Mouse (Mus musculus) forebrain, embryonic 11.5 days (tissue): ENCODE data around the gene Tnpo1. TPM values are rescaled to one million over a fixed set of nuclear protein-coding genes. Genes with fewer than 3 reads are reported as not detected.

ENCODE experiments used
- ATAC-seq: fragments of 200-750 bp; cut with Nextera tagmentation; replicated peaks from 2 replicates; pipeline ENCODE4 v1.8.0; 2017; ENCODE audit warnings: moderate TSS enrichment; ENCODE audit not compliant: low FRiP score
- DNase-seq: peaks from one replicate; pipeline ENCODE4 v3.0.0-alpha.2; 2017; ENCODE audit warnings: low spot score
- H3K27ac ChIP-seq: fragments of 300-500 bp; sonication (generic); 2 replicates; pipeline ENCODE4 v1.5.1; 2014; ENCODE audit warnings: low read depth, low read length
- H3K27me3 ChIP-seq: fragments of 300-500 bp; sonication (generic); 2 replicates; pipeline ENCODE4 v1.6.1; 2014; ENCODE audit warnings: mild to moderate bottlenecking, low read length, mixed read lengths; ENCODE audit not compliant: control insufficient read depth, insufficient read depth
- H3K36me3 ChIP-seq: fragments of 300-500 bp; sonication (generic); 2 replicates; pipeline ENCODE4 v1.6.1; 2014; ENCODE audit warnings: mild to moderate bottlenecking, low read length, moderate library complexity, mixed read lengths; ENCODE audit not compliant: control insufficient read depth, insufficient read depth
- H3K4me1 ChIP-seq: fragments of 300-500 bp; sonication (generic); replicated peaks from 2 replicates; pipeline ENCODE4 v1.6.1; 2014; ENCODE audit warnings: low read length, mixed read lengths; ENCODE audit not compliant: control insufficient read depth, insufficient read depth
- H3K4me2 ChIP-seq: fragments of 300-500 bp; sonication (generic); 2 replicates; pipeline ENCODE4 v1.6.1; 2014; ENCODE audit warnings: low read depth, mild to moderate bottlenecking, low read length, moderate library complexity, mixed read lengths; ENCODE audit not compliant: severe bottlenecking
- H3K4me3 ChIP-seq: fragments of 300-500 bp; sonication (generic); 2 replicates; pipeline ENCODE4 v1.5.1; 2014; ENCODE audit warnings: low read depth, low read length
- H3K9ac ChIP-seq: fragments of 300-500 bp; sonication (generic); 2 replicates; pipeline ENCODE4 v1.6.1; 2014; ENCODE audit warnings: low read length
- H3K9me3 ChIP-seq: fragments of 300-500 bp; sonication (generic); 2 replicates; pipeline ENCODE4 v1.6.1; 2016; ENCODE audit warnings: low read length, mixed read lengths; ENCODE audit not compliant: control insufficient read depth
- WGBS: fragments of 180-500 bp; shearing (Covaris S2); extraction: QIAGEN DNeasy Blood & Tissue Kit; methylation state at CpG from one replicate; pipeline ENCODE4 v1.1.7; 2014; 5-methylcytosine and 5-hydroxymethylcytosine counted together
- polyA plus RNA-seq: library from polyadenylated mRNA; unstranded; fragments of >200 nt; fragmentation: Nextera tagmentation; extraction: Ambion mirVana; gene quantifications from 2 replicates; pipeline ENCODE4 v1.2.1, GENCODE M21; 2014

Gene Tnpo1
- polyA plus RNA-seq, 1 experiment from 2014 or later: 60.2 TPM

DNA sequence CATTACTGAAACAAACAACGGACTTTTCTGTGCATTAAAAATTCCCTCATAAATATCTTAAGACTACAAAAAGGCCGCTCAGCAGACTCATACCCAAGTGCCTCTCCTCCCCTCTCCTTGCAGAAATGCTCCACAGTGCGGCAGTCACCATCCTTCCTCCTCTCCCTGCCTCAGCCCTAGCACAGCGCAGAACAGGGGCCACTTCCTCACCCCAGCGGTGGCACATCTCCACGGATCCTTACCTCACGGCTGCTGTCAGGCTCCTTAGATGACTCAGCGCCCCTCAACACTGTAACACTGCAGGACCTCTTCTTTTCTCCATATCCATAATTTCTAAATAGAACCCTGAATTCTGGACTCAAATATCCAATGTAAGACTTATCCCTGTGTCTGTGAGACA, 13.6 kb downstream of the Tnpo1 start:
- Histone ChIP-seq H3K9me3 (no peaks in the 10 kb centered on the region), H3K4me2 (no peak overlapping the region), H3K36me3 (no peaks in the 10 kb centered on the region; the same call in 1 of the 2 replicates), H3K27ac (no peak overlapping the region), H3K27me3 (no peaks in the 10 kb centered on the region), H3K4me3 (no peak overlapping the region), H3K9ac (no peak overlapping the region), H3K4me1 (peaks cover 5% of the 10 kb centered on the region; the same call in 1 of the 2 replicates)
- ATAC-seq: no peak
- WGBS: 80% methylated on average over 8 of the region's 8 CpGs
- DNase-seq: no peak

DNA sequence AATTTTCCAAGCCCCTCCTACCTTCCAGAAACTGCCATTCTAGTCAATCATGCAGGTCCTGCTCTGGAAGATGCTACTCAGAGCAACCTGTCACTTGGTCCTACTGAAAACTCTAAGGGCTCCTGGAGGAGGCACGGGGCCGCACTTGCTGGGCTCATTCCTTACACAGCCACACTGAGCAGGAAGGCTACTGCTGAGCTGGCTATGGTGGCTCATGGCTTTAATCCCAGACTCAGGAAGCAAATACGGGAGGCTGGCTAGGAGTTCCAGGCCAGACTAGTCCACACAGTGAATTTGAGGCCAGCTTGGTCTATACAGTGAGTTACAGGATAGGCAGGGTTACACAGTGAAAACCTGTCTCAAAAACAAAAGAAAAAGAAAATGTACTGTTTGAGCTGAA, 15.4 kb downstream of the Tnpo1 start:
- peaks cover 5% of the 10 kb centered on the region; the same call in 1 of the 2 replicates for H3K4me1 ChIP-seq
- no peak for DNase-seq

DNA sequence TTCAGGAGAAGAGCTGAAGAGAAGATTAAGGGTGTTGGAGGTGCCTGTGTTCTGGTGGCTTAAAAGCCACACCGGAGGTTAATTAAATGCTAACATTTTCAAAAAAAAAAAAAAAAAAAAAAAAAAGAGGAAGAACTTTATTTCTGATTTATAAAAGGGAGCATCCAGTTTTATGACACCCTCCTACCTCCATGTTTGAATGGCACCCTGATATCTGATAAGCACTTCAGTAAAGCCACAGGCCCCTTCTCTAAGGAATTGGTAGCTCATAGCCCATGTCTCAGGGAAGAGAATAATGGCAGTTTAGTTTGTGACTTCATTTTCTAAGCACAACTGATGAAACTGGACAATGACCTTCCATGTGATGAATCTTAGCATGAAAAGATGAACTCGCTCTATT, 21.6 kb downstream of the Tnpo1 start:
- ATAC-seq (no peak), DNase-seq (no peak)
- Histone ChIP-seq H3K27ac (no peak overlapping the region), H3K9me3 (no peaks in the 10 kb centered on the region), H3K4me3 (no peak overlapping the region), H3K36me3 (peaks cover 10% of the 10 kb centered on the region; the same call in 1 of the 2 replicates), H3K27me3 (no peaks in the 10 kb centered on the region), H3K4me2 (no peak overlapping the region), H3K9ac (no peak overlapping the region), H3K4me1 (no peaks in the 10 kb centered on the region; the same call in 1 of the 2 replicates)
- 95% methylated on average over 2 of the region's 2 CpGs for WGBS

More for the DNA sequence above, 15.4 kb downstream of the Tnpo1 start:
- no peaks in the 10 kb centered on the region for H3K27me3 ChIP-seq
- WGBS: 78% methylated on average over 3 of the region's 3 CpGs
- H3K36me3 ChIP-seq: no peaks in the 10 kb centered on the region
- H3K9ac ChIP-seq: no peak overlapping the region
- no peak overlapping the region for H3K27ac ChIP-seq
- no peak overlapping the region for H3K4me3 ChIP-seq
- ATAC-seq: no peak
- H3K9me3 ChIP-seq: no peaks in the 10 kb centered on the region
- H3K4me2 ChIP-seq: no peak overlapping the region

DNA sequence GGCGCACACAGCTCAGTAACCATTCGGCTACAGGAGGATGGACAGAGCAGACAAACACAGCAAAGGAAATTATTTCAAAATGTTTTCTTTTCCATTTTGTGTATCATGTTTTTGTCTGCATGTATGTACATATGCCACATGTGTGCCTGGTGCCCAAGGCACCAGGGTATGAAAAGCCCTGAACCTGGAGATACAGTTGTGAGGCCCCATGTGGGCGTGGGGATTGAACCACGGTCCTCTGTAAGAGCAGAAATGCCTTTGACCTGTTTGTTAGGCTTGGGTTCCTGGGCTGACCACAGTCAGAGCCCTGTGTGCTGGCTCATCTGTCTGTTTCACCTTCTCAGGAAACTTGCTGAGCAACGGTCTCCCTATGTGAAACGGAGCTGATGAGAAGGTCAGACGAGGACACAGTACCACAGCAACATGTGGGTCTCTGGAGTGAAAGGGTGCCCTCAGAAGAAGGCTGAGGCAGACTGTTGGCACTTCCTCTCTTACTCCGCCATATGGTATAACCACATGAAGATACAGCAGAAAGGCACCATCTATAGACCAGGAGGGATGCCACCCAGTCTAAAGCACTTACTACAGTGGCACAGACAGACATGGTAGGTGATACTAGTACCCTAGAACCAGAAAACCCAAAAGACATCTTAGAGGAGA, 23.7 kb downstream of the Tnpo1 start:
- Histone ChIP-seq H3K9me3 (no peaks in the 10 kb centered on the region), H3K4me1 (no peaks in the 10 kb centered on the region), H3K27ac (no peak overlapping the region), H3K4me3 (no peak overlapping the region), H3K27me3 (no peaks in the 10 kb centered on the region), H3K4me2 (no peak overlapping the region), H3K36me3 (peaks cover 10% of the 10 kb centered on the region; the same call in 1 of the 2 replicates), H3K9ac (no peak overlapping the region)
- no peak for ATAC-seq
- 97% methylated on average over 8 of the region's 8 CpGs for WGBS
- no peak for DNase-seq

DNA sequence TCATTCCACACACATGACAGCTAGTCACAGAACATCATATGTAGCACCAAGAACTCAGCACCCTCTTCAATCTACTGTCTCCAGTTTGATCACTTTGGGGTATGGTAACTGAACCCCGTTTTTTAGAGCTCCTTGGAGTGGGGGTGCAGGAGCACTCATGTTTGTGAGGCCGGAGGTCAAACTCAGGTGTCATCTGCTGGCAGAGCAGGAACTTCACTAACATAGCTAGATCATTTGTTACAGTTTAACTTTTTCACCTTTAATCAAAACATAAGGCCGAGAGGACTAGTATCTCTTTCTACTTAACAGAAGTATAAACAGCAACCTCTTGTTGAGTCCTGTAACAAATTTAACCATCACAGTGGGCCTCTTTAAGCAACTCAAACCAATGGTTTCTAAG, 26.6 kb downstream of the Tnpo1 start:
- peaks cover 10% of the 10 kb centered on the region; the same call in 1 of the 2 replicates for H3K36me3 ChIP-seq
- no peak for ATAC-seq
- WGBS: 86% methylated on average over 3 of the region's 3 CpGs

DNA sequence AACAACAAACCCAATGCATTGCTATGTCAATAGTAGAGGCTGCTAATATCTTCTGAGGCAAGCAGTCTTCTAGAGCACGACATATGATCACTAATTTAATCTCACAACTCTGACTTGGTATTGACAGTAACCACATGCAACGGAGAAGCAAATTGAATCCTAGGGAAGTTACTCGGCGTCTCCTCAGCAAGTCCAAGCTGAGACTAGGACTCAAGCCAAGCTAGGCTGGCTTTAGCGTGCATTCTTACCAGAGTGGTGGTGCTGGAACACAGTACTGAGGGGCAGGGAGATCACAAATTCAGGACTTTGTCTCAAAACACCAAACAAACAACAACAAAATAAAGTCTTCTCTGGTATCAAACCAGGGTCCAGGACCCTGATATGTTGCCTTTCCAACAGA, 28.6 kb downstream of the Tnpo1 start:
- H3K36me3 ChIP-seq: peaks cover 5% of the 10 kb centered on the region; the same call in 1 of the 2 replicates
- H3K27me3 ChIP-seq: no peaks in the 10 kb centered on the region
- 93% methylated on average over 5 of the region's 5 CpGs for WGBS
- ATAC-seq (no peak), DNase-seq (no peak)
- no peak overlapping the region for H3K27ac ChIP-seq
- H3K4me1 ChIP-seq: no peaks in the 10 kb centered on the region
- H3K4me2 ChIP-seq: no peak overlapping the region
- no peak overlapping the region for H3K4me3 ChIP-seq
- H3K9me3 ChIP-seq: no peaks in the 10 kb centered on the region
- no peak overlapping the region for H3K9ac ChIP-seq

More for the DNA sequence above, 26.6 kb downstream of the Tnpo1 start:
- Histone ChIP-seq H3K4me1 (no peaks in the 10 kb centered on the region), H3K4me2 (no peak overlapping the region), H3K9me3 (no peaks in the 10 kb centered on the region), H3K4me3 (no peak overlapping the region), H3K9ac (no peak overlapping the region), H3K27me3 (no peaks in the 10 kb centered on the region), H3K27ac (no peak overlapping the region)
- no peak for DNase-seq

DNA sequence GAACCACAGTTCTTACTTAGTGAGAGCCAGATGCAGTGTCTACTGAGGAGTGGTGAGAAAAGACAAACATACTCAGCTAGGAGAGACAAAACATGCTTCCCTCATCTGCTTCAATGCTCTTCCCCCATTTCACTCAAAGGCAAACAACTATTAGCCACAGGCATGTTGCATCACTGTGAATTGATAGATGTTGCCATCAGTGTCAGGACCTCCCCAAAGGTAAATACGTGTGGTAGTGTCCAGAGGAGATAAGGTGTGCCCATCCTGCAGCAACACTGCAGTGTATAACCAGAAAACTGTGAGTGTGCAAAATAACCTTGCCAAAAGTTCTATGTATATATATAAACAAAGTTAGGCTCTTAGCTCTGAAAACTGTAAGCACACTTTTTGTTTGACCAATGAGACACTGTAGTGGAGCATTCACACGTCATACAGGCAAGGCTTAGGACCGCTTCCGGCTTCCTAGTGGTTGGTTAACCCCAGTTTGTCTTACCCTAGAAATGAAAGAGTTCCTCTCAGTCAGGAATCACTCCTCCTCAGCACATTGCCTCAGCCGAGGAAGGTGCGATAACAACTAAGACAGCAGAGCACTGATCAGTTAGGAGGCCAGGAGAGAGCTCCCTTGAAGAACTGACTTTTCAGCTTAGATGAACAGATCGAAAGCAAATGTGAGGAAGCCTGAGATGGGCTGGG, 29.6 kb downstream of the Tnpo1 start:
- H3K4me1 ChIP-seq: no peaks in the 10 kb centered on the region; the same call in 1 of the 2 replicates
- H3K27me3 ChIP-seq: no peaks in the 10 kb centered on the region
- no peak overlapping the region for H3K4me3 ChIP-seq
- no peaks in the 10 kb centered on the region for H3K9me3 ChIP-seq
- no peak overlapping the region for H3K27ac ChIP-seq
- H3K9ac ChIP-seq: no peak overlapping the region
- no peaks in the 10 kb centered on the region for H3K36me3 ChIP-seq
- no peak overlapping the region for H3K4me2 ChIP-seq
- WGBS: 87% methylated on average over 7 of the region's 7 CpGs
- DNase-seq (no peak), ATAC-seq (no peak)

DNA sequence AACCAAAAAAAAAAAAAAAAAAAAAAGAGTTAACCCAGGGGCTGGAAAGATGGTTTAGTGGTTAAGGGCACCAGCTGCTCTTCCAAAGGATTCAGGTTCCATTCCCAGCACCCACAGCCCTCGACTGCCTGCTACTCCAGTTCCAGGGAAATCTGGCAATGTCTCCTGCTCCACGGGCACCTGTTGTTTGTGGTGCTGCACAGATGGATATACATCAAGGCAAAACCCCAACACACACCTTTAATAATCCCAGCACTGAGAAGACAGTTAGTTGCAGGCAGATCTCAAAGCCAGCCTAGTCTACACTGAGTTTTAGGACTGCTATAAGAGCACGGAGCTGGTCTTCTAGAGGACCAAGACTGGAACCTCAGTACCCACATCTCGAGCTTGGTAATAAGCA, 30.2 kb downstream of the Tnpo1 start:
- H3K4me2 ChIP-seq: no peak overlapping the region
- no peaks in the 10 kb centered on the region for H3K27me3 ChIP-seq
- H3K4me3 ChIP-seq: no peak overlapping the region
- ATAC-seq (no peak), DNase-seq (no peak)
- H3K4me1 ChIP-seq: no peaks in the 10 kb centered on the region; the same call in 1 of the 2 replicates
- 89% methylated on average over 4 of the region's 4 CpGs for WGBS
- H3K36me3 ChIP-seq: no peaks in the 10 kb centered on the region
- H3K9me3 ChIP-seq: no peaks in the 10 kb centered on the region
- no peak overlapping the region for H3K27ac ChIP-seq
- H3K9ac ChIP-seq: no peak overlapping the region
